Mouse (Mus musculus) c-Kit-positive CD71-positive TER-119-positive erythroid progenitor cells, embryonic 14.5 days (primary cell): ENCODE measurements around the gene Herpud1.

Experiments used
- DNase-seq: peaks from one replicate; pipeline ENCODE4 v3.0.0-alpha.2; 2013; ENCODE audit warnings: low spot score

Gene Herpud1

GRCm38 (mm10) chr8:94408443-94409080 lies 22.3 kb downstream of the Herpud1 start:
- DNase-seq, result no peak

DNA sequence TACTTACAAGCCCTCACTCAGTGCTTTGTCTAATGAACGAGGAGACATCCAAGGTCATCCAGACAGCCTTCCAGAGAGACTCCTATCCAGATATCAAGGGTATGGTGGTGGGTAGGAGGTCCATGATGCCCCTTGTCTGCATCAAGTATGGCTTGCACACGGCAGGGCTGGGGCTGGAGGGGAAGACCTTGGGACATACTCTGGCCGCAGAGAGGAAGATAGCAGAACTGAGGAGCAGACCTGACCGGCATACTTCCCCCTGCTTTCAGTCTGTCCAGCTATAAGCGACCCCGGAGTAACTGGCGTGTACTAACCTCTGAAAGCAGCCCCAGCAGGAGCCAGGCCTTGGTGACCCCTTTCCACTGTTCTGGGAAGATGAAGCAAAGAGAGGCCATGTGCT lies 23.3 kb downstream of the Herpud1 start:
- no peak for DNase-seq

DNA sequence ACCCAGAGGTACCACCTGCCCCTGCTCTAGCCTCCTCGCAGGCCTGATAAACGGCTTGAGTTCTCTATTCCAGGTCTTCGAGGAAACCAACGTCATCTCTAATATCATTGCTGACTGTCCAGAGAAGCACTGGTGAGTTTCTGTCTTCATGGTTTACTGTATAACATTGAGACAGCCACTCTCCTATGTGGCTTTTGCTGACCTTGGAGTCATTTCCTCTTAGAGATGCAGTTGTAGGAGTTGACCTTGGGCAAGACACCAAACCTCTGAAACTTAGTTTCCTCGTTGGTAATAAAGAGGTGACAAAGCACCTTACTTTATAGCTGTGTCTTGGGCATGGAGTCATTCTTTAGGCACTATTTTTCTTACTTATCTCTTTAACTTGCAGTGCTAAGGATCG lies 26.3 kb downstream of the Herpud1 start:
- DNase-seq, result no peak

GRCm38 (mm10) chr8:94413509-94413908 lies 27.3 kb downstream of the Herpud1 start:
- DNase-seq, result no peak

- DNase-seq, result no peak
These were observed 29.0 kb downstream of the Herpud1 start for GRCm38 (mm10) chr8:94415218-94415617.

DNA sequence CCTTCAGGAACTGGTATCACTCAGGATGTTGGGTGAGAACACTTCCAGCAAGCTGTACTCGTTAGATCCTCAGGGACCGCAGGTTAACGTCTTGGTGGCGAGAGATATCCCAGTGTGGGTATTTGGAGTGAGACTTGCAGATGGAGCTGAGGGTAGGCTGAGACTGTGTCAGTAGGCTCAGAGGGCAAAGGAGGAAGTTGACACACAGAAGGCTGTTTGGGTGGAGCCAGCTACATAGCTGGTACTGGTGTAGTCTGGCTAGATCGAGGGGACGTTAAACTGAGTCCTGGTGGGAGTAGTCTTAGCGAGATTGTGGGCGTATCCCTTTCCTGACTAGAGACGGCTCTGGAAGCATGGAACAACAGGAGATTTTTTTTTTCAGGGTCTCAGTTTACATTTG lies 31.8 kb downstream of the Herpud1 start:
- DNase-seq, result no peak

DNA sequence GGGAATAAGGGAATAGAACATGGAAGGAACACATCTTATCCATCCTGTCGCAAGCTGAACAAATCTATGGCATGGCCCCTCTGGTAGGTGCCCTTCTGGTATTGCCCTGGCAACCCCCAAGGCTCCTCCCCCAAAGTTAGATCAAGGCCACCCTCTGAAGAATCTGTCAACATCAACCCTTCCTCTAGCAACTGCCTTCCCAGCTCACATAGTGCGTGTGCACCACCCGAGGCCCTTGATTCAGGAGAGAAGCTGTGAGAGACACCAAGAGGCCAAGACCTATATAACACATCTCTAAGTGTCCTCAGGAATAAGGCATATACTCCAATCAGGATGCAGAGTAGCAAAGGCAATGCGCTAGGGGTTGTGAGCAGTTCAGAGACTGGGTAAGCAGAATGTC lies 36.0 kb downstream of the Herpud1 start:
- no peak for DNase-seq

DNA sequence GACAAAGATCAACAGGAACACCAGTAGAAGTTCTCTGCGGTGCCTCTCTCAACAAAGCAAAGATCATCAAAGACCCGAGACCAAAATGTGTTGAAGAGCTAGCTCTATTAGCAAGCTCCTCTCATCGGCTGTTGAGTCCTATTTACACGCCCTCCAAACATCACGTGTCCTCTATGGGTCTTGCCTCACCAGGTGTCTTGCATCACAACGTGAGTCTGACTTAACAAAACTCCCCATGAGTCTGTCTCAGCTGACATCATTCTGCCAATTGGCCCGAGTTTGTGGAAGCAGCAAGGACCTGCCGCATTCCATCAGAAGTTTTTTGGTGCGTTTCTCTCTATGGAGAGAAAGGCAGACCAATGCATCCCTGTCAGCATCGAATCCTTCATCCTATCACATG lies 41.7 kb downstream of the Herpud1 start:
- DNase-seq, result no peak

DNA sequence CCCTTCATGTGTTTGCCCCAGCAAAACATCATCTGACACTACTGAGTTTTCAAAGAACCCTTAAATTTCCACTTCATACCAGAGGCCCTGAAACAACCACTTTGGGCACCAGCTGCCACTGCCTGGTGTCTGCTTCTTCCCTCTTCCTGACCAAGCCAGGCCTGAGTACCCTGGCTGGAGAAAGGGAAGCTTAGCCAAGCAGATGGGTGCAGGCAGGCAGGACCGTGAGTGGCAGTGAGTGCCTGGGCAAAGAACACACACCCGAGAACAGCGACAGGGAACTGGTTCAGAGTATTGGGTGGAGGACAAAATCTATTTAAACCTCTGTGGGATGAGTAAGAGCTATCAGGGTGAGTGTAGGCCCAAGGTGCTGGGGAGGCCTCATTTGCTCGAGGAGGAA lies 42.2 kb downstream of the Herpud1 start:
- no peak for DNase-seq

DNA sequence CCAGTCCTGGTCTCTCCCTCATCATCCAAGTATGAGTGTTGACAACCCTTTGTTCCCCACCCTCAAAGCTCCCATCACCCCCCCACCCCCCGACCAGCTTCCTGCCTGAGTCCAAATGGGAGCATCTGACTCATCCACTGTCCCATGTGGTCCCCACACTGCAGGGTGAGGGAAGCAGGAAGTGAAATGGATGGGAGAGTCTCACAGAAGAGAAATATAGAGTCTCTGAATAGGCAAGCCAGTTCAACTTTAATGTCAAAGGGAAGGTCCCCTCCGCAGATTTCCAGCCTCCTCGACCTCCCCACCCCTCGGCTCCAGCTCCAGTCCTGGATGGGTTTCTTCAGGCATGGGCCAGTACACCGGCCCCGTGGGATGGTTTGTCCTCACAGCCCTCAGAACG lies 43.1 kb downstream of the Herpud1 start:
- DNase-seq, result no peak

DNA sequence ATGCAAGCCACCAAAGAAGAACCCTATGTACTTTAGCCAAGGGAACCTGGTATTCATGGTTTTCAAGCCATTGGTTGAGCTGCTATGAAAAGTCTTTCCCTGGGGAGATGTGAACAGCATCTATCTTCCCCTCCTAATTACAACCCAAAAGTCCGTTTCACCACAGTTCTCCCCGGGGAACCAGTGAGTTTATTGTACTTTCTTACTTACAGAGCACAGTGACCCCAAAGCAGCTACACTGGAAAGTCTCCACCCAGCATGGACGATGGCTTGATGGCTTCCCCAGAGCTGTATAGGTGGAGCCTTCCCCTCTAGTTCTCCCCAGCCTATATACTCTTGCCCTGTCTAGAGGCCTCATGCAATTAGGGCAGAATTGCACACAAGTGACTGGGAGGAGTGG lies 46.0 kb downstream of the Herpud1 start:
- DNase-seq, result no peak

DNA sequence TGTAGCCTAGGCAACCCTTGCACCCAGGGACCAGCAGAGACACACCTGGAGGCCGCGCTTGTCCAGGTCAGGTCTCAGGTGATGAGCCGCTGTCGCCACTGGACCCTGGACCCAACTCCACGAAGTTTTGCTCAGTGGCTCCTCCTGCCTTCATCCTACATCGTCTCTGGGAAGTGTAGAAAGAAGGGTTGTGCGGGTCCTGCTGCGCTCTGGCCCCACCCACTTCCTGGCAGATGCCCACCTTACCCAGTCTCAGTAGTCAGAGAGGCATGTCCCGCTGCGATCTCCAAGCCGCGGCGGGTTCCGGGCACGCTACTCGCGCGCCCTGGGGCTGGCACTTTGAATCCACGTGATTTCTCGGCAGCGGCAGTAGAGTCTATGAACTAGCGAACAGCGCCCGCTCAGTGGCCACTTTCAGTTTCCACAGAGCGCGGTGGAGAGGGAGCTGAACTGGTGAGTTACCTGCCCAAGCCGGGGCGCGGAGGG lies 47.8 kb downstream of the Herpud1 start, which contains the start of gene Nlrc5:
Gene Nlrc5, plus strand, starts transcription at position 376 of the 486 bp plus-strand sequence.
- no peak for DNase-seq

GRCm38 (mm10) chr8:94434958-94435357 lies 48.7 kb downstream of the Herpud1 start:
- no peak for DNase-seq

DNA sequence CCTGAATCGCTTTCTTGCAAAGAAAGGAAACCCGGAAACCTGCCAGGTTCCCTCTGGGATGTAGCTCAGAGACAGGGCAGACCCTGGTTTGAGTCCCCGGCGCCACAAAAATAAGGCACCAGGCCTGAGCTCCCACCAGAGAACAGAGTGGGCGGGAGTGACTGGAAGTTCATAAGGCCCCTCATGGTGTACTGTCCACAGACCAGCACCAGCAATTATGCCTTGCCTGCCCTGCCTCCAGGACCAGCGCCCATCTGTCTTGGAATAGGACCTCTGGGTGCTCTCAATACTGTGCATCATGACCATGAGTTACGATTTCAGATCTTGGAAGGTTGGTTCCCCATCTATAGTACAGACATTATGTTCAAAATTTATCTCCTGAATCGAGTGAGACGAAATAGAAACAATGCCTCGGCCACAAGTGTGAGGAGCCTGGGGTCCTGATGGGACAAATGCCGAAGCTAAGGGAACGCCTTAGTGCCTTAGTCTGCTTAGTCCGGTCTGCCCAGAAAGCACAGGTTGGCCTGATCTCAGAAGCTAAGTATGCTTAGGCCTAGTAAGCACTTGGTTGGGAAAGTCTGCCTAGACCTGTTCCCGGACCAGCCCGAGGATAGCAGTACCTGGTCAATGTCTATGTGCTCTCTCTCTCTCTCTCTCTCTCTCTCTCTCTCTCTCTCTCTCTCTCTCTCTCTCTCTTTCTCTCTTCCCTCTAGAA lies 49.3 kb downstream of the Herpud1 start:
- DNase-seq, result no peak

- DNase-seq, result no peak
These were observed 49.9 kb downstream of the Herpud1 start for GRCm38 (mm10) chr8:94436112-94436572.

GRCm38 (mm10) chr8:94436900-94437299 lies 50.7 kb downstream of the Herpud1 start:
- no peak for DNase-seq

DNA sequence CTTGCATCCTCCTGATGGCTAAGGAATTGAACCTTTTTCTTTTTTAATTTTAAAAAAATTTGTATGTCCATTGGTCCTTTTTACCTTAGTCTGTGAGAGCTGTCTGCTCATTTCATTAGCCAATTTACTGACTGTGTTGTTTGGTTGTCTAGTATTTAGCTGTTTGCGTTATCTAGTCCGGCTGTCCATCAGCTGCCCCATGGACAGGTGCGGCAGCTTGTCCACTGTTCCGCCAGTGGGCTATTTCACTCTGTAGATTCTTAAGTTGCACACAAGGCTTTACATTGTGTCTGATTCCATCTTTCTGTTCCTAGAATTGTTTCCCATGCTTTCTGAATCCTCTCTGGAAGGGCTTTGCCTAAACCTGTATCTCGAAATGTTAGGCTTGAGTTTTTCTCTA lies 52.4 kb downstream of the Herpud1 start:
- DNase-seq, result no peak

- DNase-seq, result no peak
These were observed 53.5 kb downstream of the Herpud1 start for GRCm38 (mm10) chr8:94439691-94440090.

GRCm38 (mm10) chr8:94440389-94440788 lies 54.2 kb downstream of the Herpud1 start:
- no peak for DNase-seq

DNA sequence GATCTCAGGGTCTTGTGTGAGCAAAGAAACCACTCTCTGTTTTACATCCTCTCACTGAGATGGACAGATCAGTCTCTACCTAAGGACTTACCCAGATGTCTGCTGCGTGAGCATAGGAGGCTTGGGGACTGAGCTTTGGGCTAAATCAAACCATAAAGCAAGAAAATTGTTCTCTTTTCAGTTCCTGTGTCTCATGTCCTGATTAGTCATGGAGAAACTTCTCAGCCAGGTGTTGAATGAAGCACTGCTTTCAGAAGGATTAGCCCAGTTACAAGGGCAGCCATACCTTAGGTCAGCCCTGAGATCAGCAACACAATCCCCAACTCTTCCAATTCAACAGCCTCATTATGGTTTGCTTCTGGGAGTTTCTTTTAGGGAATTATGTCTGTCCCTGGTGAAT lies 55.4 kb downstream of the Herpud1 start:
- DNase-seq, result no peak

DNA sequence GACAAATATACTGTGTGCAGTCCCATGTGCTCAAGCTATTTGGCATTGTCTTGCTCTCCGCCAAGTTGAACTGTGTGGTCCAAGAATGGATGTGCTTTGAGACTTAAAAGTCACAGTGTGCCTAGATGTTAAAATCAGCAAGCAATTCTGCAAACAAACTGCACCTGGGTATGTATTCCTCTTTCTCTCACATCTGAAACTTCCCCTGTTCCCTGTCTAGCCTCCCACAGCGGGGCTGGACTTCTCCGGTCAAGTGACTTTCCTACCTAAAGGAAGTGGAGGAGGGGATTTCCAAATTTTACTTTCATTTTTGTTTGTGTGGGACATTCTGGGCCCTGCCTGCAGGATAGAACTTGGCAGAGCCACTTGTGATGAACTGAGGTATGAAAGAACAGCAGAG lies 56.9 kb downstream of the Herpud1 start:
- DNase-seq, result no peak

GRCm38 (mm10) chr8:94444480-94444879 lies 58.2 kb downstream of the Herpud1 start:
- DNase-seq, result no peak
